Mouse (Mus musculus) hindbrain, embryonic 15.5 days (tissue): Measurements from ENCODE around the gene Otulin. TPM values are rescaled to one million over a fixed set of nuclear protein-coding genes. Genes with fewer than 3 reads are reported as not detected.

Experiments
- ATAC-seq: fragments of 200-750 bp; cut with Nextera tagmentation; 2 replicates; pipeline ENCODE4 v1.8.0; 2017; ENCODE audit warnings: low read depth, moderate number of reproducible peaks, moderate TSS enrichment; ENCODE audit not compliant: low FRiP score
- H3K27ac ChIP-seq: fragments of 300-500 bp; sonication (generic); replicated peaks from 2 replicates; pipeline ENCODE4 v1.5.1; 2015; ENCODE audit warnings: mild to moderate bottlenecking, inconsistent platforms
- H3K27me3 ChIP-seq: fragments of 300-500 bp; sonication (generic); 2 replicates; pipeline ENCODE4 v1.6.1; 2015; ENCODE audit warnings: control low read depth, inconsistent platforms
- H3K36me3 ChIP-seq: fragments of 300-500 bp; sonication (generic); 2 replicates; pipeline ENCODE4 v1.6.1; 2015; ENCODE audit warnings: control low read depth, inconsistent platforms
- H3K4me1 ChIP-seq: fragments of 300-500 bp; sonication (generic); replicated peaks from 2 replicates; pipeline ENCODE4 v1.6.1; 2015; ENCODE audit warnings: control low read depth, inconsistent platforms
- H3K4me2 ChIP-seq: fragments of 300-500 bp; sonication (generic); 2 replicates; pipeline ENCODE4 v1.6.1; 2015; ENCODE audit warnings: moderate library complexity, mild to moderate bottlenecking, inconsistent platforms
- H3K4me3 ChIP-seq: fragments of 300-500 bp; sonication (generic); 2 replicates; pipeline ENCODE4 v1.5.1; 2015; ENCODE audit warnings: mild to moderate bottlenecking, inconsistent platforms
- H3K9ac ChIP-seq: fragments of 300-500 bp; sonication (generic); 2 replicates; pipeline ENCODE4 v1.6.1; 2015; ENCODE audit warnings: inconsistent platforms
- H3K9me3 ChIP-seq: fragments of 300-500 bp; sonication (generic); 2 replicates; pipeline ENCODE4 v1.6.1; 2016; ENCODE audit warnings: control low read depth, inconsistent platforms
- WGBS: fragments of 180-500 bp; shearing (Covaris S2); methylation state at CpG from one replicate; pipeline ENCODE4 v1.1.7; 2015; 5-methylcytosine and 5-hydroxymethylcytosine counted together
- polyA plus RNA-seq: library from polyadenylated mRNA; unstranded; fragments of >200 nt; fragmentation: Nextera tagmentation; extraction: Ambion mirVana; gene quantifications from 2 replicates; pipeline ENCODE4 v1.2.1, GENCODE M21; 2015

Otulin gene
- polyA plus RNA-seq, 1 experiment from 2014 or later = 23.5 TPM

- no peaks in the 10 kb centered on the region for H3K9me3 ChIP-seq
- H3K4me3 ChIP-seq = no peak overlapping the region
- H3K27ac ChIP-seq = no peak overlapping the region
- no peak for ATAC-seq
- 85% methylated on average over 10 of the region's 10 CpGs for WGBS
- no peak overlapping the region for H3K9ac ChIP-seq
- peaks cover 12% of the 10 kb centered on the region; the same call in 1 of the 2 replicates for H3K4me1 ChIP-seq
- no peak overlapping the region for H3K4me2 ChIP-seq
- 0 out of 2 replicates have a peak, but pooled peaks cover 4% of the 10 kb centered on the region for H3K36me3 ChIP-seq
- H3K27me3 ChIP-seq = no peaks in the 10 kb centered on the region
Observed at GRCm38 (mm10) chr15:27552129-27552700, 78.3 kb downstream of the Otulin start.

GRCm38 (mm10) chr15:27551117-27552114, 79.1 kb downstream of the Otulin start:
- Histone ChIP-seq H3K27ac (no peak overlapping the region), H3K36me3 (no peaks in the 10 kb centered on the region), H3K9me3 (no peaks in the 10 kb centered on the region), H3K9ac (no peak overlapping the region), H3K4me2 (no peak overlapping the region), H3K4me1 (peaks cover 12% of the 10 kb centered on the region; the same call in 1 of the 2 replicates), H3K27me3 (no peaks in the 10 kb centered on the region), H3K4me3 (no peak overlapping the region)
- ATAC-seq = no peak
- 81% methylated on average over 19 of the region's 19 CpGs for WGBS

GRCm38 (mm10) chr15:27550358-27550992, 80.0 kb downstream of the Otulin start:
- Histone ChIP-seq H3K9ac (no peak overlapping the region), H3K4me2 (no peak overlapping the region), H3K36me3 (no peaks in the 10 kb centered on the region), H3K4me3 (no peak overlapping the region), H3K9me3 (no peaks in the 10 kb centered on the region), H3K27me3 (no peaks in the 10 kb centered on the region), H3K27ac (no peak overlapping the region), H3K4me1 (peaks cover 12% of the 10 kb centered on the region; the same call in 1 of the 2 replicates)
- no peak for ATAC-seq
- WGBS = 60% methylated on average over 9 of the region's 9 CpGs

- Histone ChIP-seq H3K9ac (no peak overlapping the region), H3K4me2 (no peak overlapping the region), H3K36me3 (no peaks in the 10 kb centered on the region), H3K4me1 (peaks cover 12% of the 10 kb centered on the region; the same call in 1 of the 2 replicates), H3K9me3 (no peaks in the 10 kb centered on the region), H3K27ac (no peak overlapping the region), H3K27me3 (no peaks in the 10 kb centered on the region), H3K4me3 (no peak overlapping the region)
- no peak for ATAC-seq
- 42% methylated on average over 7 of the region's 7 CpGs for WGBS
Observed at GRCm38 (mm10) chr15:27549878-27550277, 80.6 kb downstream of the Otulin start.

- WGBS = 87% methylated on average over 10 of the region's 10 CpGs
- no peaks in the 10 kb centered on the region for H3K36me3 ChIP-seq
- H3K27ac ChIP-seq = no peak overlapping the region
- H3K9ac ChIP-seq = no peak overlapping the region
- no peak overlapping the region for H3K4me2 ChIP-seq
- no peaks in the 10 kb centered on the region for H3K9me3 ChIP-seq
- ATAC-seq = no peak
- no peaks in the 10 kb centered on the region for H3K27me3 ChIP-seq
- H3K4me3 ChIP-seq = no peak overlapping the region
- H3K4me1 ChIP-seq = peaks cover 12% of the 10 kb centered on the region; the same call in 1 of the 2 replicates
Observed at GRCm38 (mm10) chr15:27549071-27549470, 81.4 kb downstream of the Otulin start.

GRCm38 (mm10) chr15:27548110-27548509, 82.4 kb downstream of the Otulin start:
- no peak overlapping the region for H3K4me3 ChIP-seq
- no peak overlapping the region for H3K4me2 ChIP-seq
- H3K27ac ChIP-seq = no peak overlapping the region
- H3K9ac ChIP-seq = no peak overlapping the region
- no peaks in the 10 kb centered on the region for H3K27me3 ChIP-seq
- ATAC-seq = no peak
- peaks cover 12% of the 10 kb centered on the region; the same call in 1 of the 2 replicates for H3K4me1 ChIP-seq
- WGBS = 89% methylated on average over 6 of the region's 6 CpGs
- H3K9me3 ChIP-seq = no peaks in the 10 kb centered on the region
- H3K36me3 ChIP-seq = no peaks in the 10 kb centered on the region

GRCm38 (mm10) chr15:27545203-27545602, 85.3 kb downstream of the Otulin start:
- 97% methylated on average over 10 of the region's 10 CpGs for WGBS
- Histone ChIP-seq H3K4me2 (no peak overlapping the region), H3K9ac (no peak overlapping the region), H3K27ac (no peak overlapping the region), H3K27me3 (no peaks in the 10 kb centered on the region), H3K4me3 (no peak overlapping the region), H3K36me3 (no peaks in the 10 kb centered on the region), H3K9me3 (no peaks in the 10 kb centered on the region), H3K4me1 (peaks cover 9% of the 10 kb centered on the region; the same call in 1 of the 2 replicates)
- ATAC-seq = no peak

- peaks cover 3% of the 10 kb centered on the region; the same call in 1 of the 2 replicates for H3K4me1 ChIP-seq
- no peak overlapping the region for H3K4me2 ChIP-seq
- WGBS = 78% methylated on average over 9 of the region's 9 CpGs
Observed at GRCm38 (mm10) chr15:27539745-27540144, 90.7 kb downstream of the Otulin start.

GRCm38 (mm10) chr15:27537519-27538223, 92.8 kb downstream of the Otulin start:
- Histone ChIP-seq H3K36me3 (no peaks in the 10 kb centered on the region), H3K4me3 (no peak overlapping the region), H3K27me3 (no peaks in the 10 kb centered on the region), H3K4me1 (peaks cover 3% of the 10 kb centered on the region; the same call in 1 of the 2 replicates), H3K9ac (no peak overlapping the region), H3K27ac (no peak overlapping the region), H3K9me3 (no peaks in the 10 kb centered on the region), H3K4me2 (no peak overlapping the region)
- 69% methylated on average over 4 of the region's 4 CpGs for WGBS
- no peak for ATAC-seq

More at GRCm38 (mm10) chr15:27539745-27540144, 90.7 kb downstream of the Otulin start:
- ATAC-seq = no peak
- Histone ChIP-seq H3K27ac (no peak overlapping the region), H3K27me3 (no peaks in the 10 kb centered on the region), H3K9ac (no peak overlapping the region), H3K36me3 (no peaks in the 10 kb centered on the region), H3K4me3 (no peak overlapping the region), H3K9me3 (no peaks in the 10 kb centered on the region)

- Histone ChIP-seq H3K4me1 (peaks cover 3% of the 10 kb centered on the region; the same call in 1 of the 2 replicates), H3K27me3 (no peaks in the 10 kb centered on the region), H3K27ac (no peak overlapping the region), H3K4me2 (no peak overlapping the region), H3K9ac (no peak overlapping the region), H3K4me3 (no peak overlapping the region), H3K36me3 (no peaks in the 10 kb centered on the region), H3K9me3 (no peaks in the 10 kb centered on the region)
- ATAC-seq = no peak; the same call in 1 of the 2 replicates
- WGBS = 50% methylated on average over 5 of the region's 5 CpGs
Observed at GRCm38 (mm10) chr15:27536771-27537170, 93.7 kb downstream of the Otulin start.

- ATAC-seq = no peak
- Histone ChIP-seq H3K9ac (no peak overlapping the region), H3K36me3 (no peaks in the 10 kb centered on the region), H3K27me3 (no peaks in the 10 kb centered on the region), H3K4me1 (peaks cover 3% of the 10 kb centered on the region; the same call in 1 of the 2 replicates), H3K9me3 (no peaks in the 10 kb centered on the region), H3K27ac (no peak overlapping the region), H3K4me3 (no peak overlapping the region), H3K4me2 (no peak overlapping the region)
- 90% methylated on average over 7 of the region's 7 CpGs for WGBS
Observed at GRCm38 (mm10) chr15:27536186-27536585, 94.3 kb downstream of the Otulin start.
